Mouse (Mus musculus) bone marrow macrophage, adult 2 months (primary cell): Measurements from ENCODE around the gene Cd34. TPM values are rescaled to one million over a fixed set of nuclear protein-coding genes. Genes with fewer than 3 reads are reported as not detected.

ENCODE experiments used
- H3K27ac ChIP-seq: 2 replicates; pipeline ENCODE4 v1.5.1; 2012; ENCODE audit warnings: low read depth, low read length; ENCODE audit not compliant: insufficient read depth
- H3K4me1 ChIP-seq: 2 replicates; pipeline ENCODE4 v1.6.1; 2012; ENCODE audit warnings: low read length; ENCODE audit not compliant: control insufficient read depth, insufficient read depth
- H3K4me3 ChIP-seq: 2 replicates; pipeline ENCODE4 v1.5.1; 2012; ENCODE audit warnings: mild to moderate bottlenecking, low read length, moderate library complexity; ENCODE audit not compliant: insufficient read depth
- CTCF ChIP-seq: IDR thresholded peaks from 2 replicates; pipeline ENCODE4 v1.5.1; 2012; ENCODE audit warnings: low read depth, mild to moderate bottlenecking, low read length, moderate library complexity
- POLR2A ChIP-seq: IDR thresholded peaks from 2 replicates; pipeline ENCODE4 v1.6.1; 2012; ENCODE audit warnings: mild to moderate bottlenecking, low read depth, low read length, borderline replicate concordance
- polyA plus RNA-seq: library from polyadenylated mRNA; stranded (reverse); fragments of >200 nt; gene quantifications from 2 replicates; pipeline ENCODE4 v1.2.4, GENCODE M21; 2012; ENCODE audit not compliant: missing spikeins, insufficient read depth, insufficient read length

Cd34 gene
- polyA plus RNA-seq, 1 experiment, result 0.23 TPM

GRCm38 (mm10) chr1:194962181-194962580 lies 23.6 kb downstream of the Cd34 start:
- TF ChIP-seq POLR2A, result no peak
- peak; percentile 90 for TF ChIP-seq CTCF
- Histone ChIP-seq H3K27ac (no peak overlapping the region), H3K4me3 (no peak overlapping the region), H3K4me1 (no peaks in the 10 kb centered on the region)

GRCm38 (mm10) chr1:194962712-194963111 lies 24.1 kb downstream of the Cd34 start:
- TF ChIP-seq POLR2A, result no peak
- TF ChIP-seq CTCF, result no peak
- no peak overlapping the region for H3K27ac ChIP-seq
- no peak overlapping the region for H3K4me3 ChIP-seq
- no peaks in the 10 kb centered on the region for H3K4me1 ChIP-seq

- peaks cover 4% of the 10 kb centered on the region for H3K4me1 ChIP-seq
- H3K4me3 ChIP-seq, result no peak overlapping the region
- TF ChIP-seq CTCF, result no peak
- TF ChIP-seq POLR2A, result no peak
- H3K27ac ChIP-seq, result no peak overlapping the region
Observed at GRCm38 (mm10) chr1:194971980-194972379, 33.4 kb downstream of the Cd34 start.

- H3K4me1 ChIP-seq, result peaks cover 22% of the 10 kb centered on the region
- H3K4me3 ChIP-seq, result peak overlapping the region; percentile 83
- TF ChIP-seq POLR2A (no peak), CTCF (no peak)
- H3K27ac ChIP-seq, result peak overlapping the region; percentile 56
Observed at GRCm38 (mm10) chr1:194976164-194976516, 37.5 kb downstream of the Cd34 start.

GRCm38 (mm10) chr1:194976517-194977370 lies 38.1 kb downstream of the Cd34 start:
- H3K4me1 ChIP-seq, result peaks cover 22% of the 10 kb centered on the region
- TF ChIP-seq POLR2A (no peak), CTCF (no peak)
- peak overlapping the region; percentile 83 for H3K4me3 ChIP-seq
- peak overlapping the region; percentile 56 for H3K27ac ChIP-seq

- Histone ChIP-seq H3K4me1 (peaks cover 22% of the 10 kb centered on the region), H3K27ac (no peak overlapping the region), H3K4me3 (peak overlapping the region; percentile 83)
- TF ChIP-seq CTCF, result no peak
- TF ChIP-seq POLR2A, result no peak
Observed at GRCm38 (mm10) chr1:194977371-194977761, 38.7 kb downstream of the Cd34 start.

GRCm38 (mm10) chr1:194977946-194978720 lies 39.5 kb downstream of the Cd34 start:
- H3K4me1 ChIP-seq, result peaks cover 27% of the 10 kb centered on the region
- H3K4me3 ChIP-seq, result peak overlapping the region; percentile 83; the same call in 1 of the 2 replicates
- no peak overlapping the region for H3K27ac ChIP-seq
- no peak for TF ChIP-seq CTCF
- TF ChIP-seq POLR2A, result no peak

GRCm38 (mm10) chr1:194980826-194981435 lies 42.3 kb downstream of the Cd34 start:
- H3K4me3 ChIP-seq, result no peak overlapping the region
- no peak for TF ChIP-seq CTCF
- no peak for TF ChIP-seq POLR2A
- H3K4me1 ChIP-seq, result peaks cover 34% of the 10 kb centered on the region
- no peak overlapping the region for H3K27ac ChIP-seq

- no peak for TF ChIP-seq POLR2A
- no peak for TF ChIP-seq CTCF
- Histone ChIP-seq H3K4me3 (no peak overlapping the region), H3K4me1 (peaks cover 30% of the 10 kb centered on the region), H3K27ac (no peak overlapping the region)
Observed at GRCm38 (mm10) chr1:194982931-194983690, 44.5 kb downstream of the Cd34 start.
